Mouse (Mus musculus) bone marrow, adult 2 months (tissue): ENCODE data around the gene Cyb5r3. TPM values are rescaled to one million over a fixed set of nuclear protein-coding genes. Genes with fewer than 3 reads are reported as not detected.

Source experiments
- H3K27ac ChIP-seq: fragments of 200-500 bp; 2 replicates; pipeline ENCODE4 v1.5.1; 2012; ENCODE audit warnings: low read depth, mild to moderate bottlenecking, control low read depth, inconsistent platforms, low read length; ENCODE audit not compliant: control insufficient read depth, poor library complexity, insufficient read depth
- H3K4me1 ChIP-seq: fragments of 200-500 bp; 2 replicates; pipeline ENCODE4 v1.6.1; 2011; ENCODE audit warnings: low read length; ENCODE audit not compliant: control insufficient read depth, insufficient read depth
- H3K4me3 ChIP-seq: fragments of 200-500 bp; replicated peaks from 2 replicates; pipeline ENCODE3; 2011; ENCODE audit warnings: mild to moderate bottlenecking, low read depth, low read length, control low read depth; ENCODE audit not compliant: control insufficient read depth
- CTCF ChIP-seq: fragments of 200-500 bp; IDR thresholded peaks from 2 replicates; pipeline ENCODE4 v1.5.1; 2011; ENCODE audit warnings: low read length, control low read depth; ENCODE audit not compliant: control insufficient read depth, insufficient read depth
- POLR2A ChIP-seq: fragments of 200-500 bp; IDR thresholded peaks from 2 replicates; pipeline ENCODE4 v1.6.1; 2011; ENCODE audit warnings: low read depth, mild to moderate bottlenecking, control low read depth, low read length, borderline replicate concordance; ENCODE audit not compliant: control insufficient read depth
- WGBS: fragments of 180-500 bp; shearing (Covaris S2); methylation state at CpG from one replicate; pipeline ENCODE4 v1.1.7; 2018; 5-methylcytosine and 5-hydroxymethylcytosine counted together
- polyA plus RNA-seq: library from polyadenylated mRNA; stranded (reverse); fragments of >200 nt; gene quantifications from 2 replicates; pipeline ENCODE4 v1.2.4, GENCODE M21; 2011; ENCODE audit warnings: low replicate concordance; ENCODE audit not compliant: missing spikeins, insufficient read depth, insufficient read length

Cyb5r3 gene
- polyA plus RNA-seq, 1 experiment = 53.6 TPM

DNA sequence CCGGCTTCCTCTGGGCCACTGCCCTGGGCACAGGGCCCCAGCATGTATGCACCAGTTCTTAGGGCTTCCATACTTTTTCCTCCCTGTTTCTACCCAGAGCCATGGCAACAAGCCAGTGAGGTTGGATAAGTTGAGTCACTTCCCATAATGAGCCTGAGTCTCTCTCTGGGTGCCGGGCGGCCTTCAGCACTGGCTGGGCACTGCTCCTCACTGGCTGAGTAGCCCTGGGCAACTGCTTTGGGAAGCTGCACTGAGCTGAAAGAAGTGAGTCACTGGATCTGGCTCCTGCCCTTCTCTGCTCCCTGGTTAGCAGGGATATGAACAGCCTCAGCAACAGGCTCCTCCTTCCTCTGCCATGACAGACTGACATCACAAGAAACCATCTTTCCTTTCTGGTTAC is 5.8 kb downstream of the Cyb5r3 start:
- H3K27ac ChIP-seq = 0 out of 2 replicates have a peak overlapping the region, but pooled peaks have one; percentile 0
- WGBS = 81% methylated on average over 3 of the region's 3 CpGs
- no peak overlapping the region for H3K4me3 ChIP-seq
- peaks cover 4% of the 10 kb centered on the region for H3K4me1 ChIP-seq
- TF ChIP-seq CTCF (no peak), POLR2A (no peak)

DNA sequence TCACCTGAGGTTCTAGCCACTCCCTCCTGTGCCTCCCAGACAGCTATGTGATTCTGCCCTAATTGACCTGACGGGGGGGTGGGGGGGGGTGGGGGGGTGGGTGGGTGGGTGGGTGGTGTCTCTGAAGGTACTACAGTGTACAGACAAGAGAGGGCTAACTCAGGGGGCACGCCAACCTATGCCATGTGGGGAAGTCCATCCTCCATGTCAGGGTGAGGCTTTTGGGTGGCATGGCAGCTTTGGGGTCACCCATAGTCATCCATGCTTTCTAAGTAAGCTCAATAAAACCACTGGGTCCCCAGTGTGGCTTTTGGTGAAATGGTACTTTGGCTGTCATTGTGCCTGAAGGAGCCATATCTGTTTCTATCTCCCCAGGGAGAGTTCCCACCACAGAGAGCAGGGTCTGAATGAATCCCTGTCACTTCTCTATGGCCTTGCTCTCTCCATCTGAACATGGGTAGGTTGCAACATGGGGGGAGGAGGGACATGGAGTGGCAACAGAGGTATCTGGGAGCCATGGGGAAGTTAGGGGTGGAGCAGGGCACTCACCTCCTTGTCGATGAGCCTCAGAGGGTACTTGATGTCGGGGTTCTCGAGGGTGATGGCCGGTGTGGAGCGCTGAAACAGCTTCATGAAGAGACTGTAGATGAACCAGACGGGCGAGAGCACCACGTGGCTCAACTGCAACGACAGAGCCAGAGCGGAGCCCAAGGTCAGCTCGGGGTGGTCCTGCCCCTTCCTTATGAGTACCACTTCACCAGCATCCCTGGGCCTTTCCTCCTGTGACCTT is 6.7 kb downstream of the Cyb5r3 start:
- TF ChIP-seq POLR2A (no peak), CTCF (no peak)
- Histone ChIP-seq H3K27ac (0 out of 2 replicates have a peak overlapping the region, but pooled peaks have one; percentile 17), H3K4me3 (no peak overlapping the region), H3K4me1 (no peaks in the 10 kb centered on the region)
- WGBS = 87% methylated on average over 13 of the region's 13 CpGs

DNA sequence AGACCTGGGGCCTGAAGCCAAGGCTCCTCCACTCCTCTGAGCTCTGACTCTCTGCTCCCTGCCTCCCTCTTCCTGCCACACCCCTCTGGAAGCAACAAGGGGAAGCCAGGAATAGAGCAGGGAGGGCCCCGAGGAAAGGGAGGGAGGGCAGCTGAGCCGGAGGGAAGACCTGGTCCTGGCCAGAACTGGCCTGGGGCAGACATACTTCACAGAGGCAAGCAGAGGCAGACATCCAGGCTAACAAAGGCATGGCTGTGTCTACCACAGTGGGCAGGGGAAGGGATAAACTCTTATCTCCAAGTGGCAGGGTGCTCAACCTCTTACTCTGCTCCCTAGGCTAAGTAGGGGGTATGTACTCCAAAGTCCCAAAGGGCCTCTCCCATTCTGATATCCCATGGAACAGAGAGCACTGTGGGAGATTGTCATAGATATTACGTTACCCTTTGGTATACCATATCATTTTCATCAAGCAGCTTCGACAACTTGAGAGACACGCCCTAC is 7.4 kb downstream of the Cyb5r3 start:
- WGBS = 61% methylated on average over 5 of the region's 5 CpGs
- H3K27ac ChIP-seq = peak overlapping the region; percentile 70
- no peaks in the 10 kb centered on the region for H3K4me1 ChIP-seq
- no peak for TF ChIP-seq POLR2A
- no peak for TF ChIP-seq CTCF
- no peak overlapping the region for H3K4me3 ChIP-seq

DNA sequence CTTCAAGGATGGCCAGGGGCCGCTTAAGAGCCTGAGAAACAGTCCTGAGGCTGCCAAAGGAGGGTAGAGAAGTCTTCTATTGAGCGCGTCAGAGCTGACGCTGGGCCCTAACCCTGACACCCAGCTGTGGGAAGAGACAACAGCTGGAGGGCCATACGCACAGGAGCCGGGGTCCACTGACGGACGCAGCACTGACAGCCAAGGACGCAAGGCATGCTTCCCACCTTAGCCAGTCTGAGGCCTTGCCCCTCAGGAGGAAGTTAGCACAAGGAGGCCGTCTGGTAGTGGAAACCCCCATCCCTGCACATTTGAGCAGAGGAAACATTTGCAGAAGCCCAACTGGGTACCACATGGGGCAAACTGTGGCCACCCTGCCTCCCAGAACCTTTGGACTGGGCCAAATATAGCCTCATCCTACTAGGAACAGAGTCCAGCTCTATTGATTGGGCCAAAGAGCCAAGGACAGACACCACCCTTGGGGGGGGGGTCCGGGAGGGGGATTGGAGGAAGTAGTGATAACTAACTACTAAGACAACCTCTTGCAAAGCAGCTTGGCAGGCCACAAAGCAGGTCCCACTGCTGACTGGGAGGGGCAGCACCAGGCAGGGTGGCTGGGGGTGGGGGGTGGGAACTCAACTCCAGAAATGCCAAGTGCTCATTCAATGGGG is 9.4 kb downstream of the Cyb5r3 start:
- no peak overlapping the region for H3K27ac ChIP-seq
- H3K4me3 ChIP-seq = no peak overlapping the region
- 83% methylated on average over 11 of the region's 11 CpGs for WGBS
- TF ChIP-seq CTCF = no peak
- H3K4me1 ChIP-seq = no peaks in the 10 kb centered on the region

DNA sequence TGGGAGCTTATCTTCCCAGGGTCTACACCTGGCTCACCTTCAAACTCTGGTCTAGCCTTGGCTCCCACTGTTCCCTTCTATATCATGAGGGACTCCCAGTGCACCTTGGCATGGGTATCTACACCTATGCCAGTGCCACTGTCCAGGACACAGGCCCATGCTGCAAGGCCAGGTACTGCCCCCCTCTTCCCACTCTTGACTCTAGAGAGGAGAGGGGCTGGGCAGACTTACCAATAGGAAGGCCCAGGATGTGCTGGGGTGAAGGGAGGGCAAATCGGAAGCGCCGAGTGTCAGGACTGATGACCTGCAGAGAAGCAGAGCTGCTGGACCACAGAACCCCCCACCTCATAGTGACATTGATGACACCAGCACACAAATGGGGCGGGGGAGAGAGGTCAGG is 10.4 kb downstream of the Cyb5r3 start:
- no peak overlapping the region for H3K27ac ChIP-seq
- WGBS = 87% methylated on average over 4 of the region's 4 CpGs
- H3K4me1 ChIP-seq = no peaks in the 10 kb centered on the region
- H3K4me3 ChIP-seq = no peak overlapping the region
- no peak for TF ChIP-seq CTCF
- no peak for TF ChIP-seq POLR2A

DNA sequence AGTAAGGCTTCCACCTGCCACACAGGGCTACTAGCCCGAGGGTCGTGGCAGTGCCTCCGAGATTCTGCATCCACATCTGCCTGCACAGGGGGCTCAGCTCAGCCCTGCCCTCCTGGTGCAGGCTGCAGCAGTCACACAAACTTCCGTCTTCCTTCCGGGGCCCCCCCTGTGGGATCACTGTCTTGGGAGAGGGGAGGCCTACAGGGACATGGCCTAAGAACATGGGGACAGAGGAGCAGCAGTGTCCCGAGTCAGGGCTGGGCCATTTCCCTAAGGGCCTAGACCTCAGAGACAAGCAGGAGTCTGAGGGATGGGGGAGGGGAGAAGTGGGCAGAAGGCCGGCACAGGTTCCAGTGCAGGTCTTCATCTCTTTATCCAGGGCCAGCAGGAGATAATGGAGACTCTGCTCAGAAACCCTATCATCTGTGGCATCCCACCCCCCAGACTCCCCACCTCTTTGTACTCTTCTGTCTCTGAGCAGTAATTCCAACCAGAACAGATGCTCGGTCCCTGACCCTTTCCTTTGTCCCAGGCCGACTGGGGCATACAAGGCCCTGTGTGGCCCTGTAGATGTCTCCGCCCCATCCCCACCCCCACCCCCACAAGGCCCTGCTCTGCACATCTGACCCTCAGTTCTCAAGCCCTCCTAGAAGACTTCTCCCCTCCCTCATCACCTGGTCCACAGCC is 11.2 kb downstream of the Cyb5r3 start:
- no peak overlapping the region for H3K27ac ChIP-seq
- TF ChIP-seq POLR2A = no peak
- no peak for TF ChIP-seq CTCF
- no peaks in the 10 kb centered on the region for H3K4me1 ChIP-seq
- no peak overlapping the region for H3K4me3 ChIP-seq
- WGBS = 89% methylated on average over 10 of the region's 10 CpGs

DNA sequence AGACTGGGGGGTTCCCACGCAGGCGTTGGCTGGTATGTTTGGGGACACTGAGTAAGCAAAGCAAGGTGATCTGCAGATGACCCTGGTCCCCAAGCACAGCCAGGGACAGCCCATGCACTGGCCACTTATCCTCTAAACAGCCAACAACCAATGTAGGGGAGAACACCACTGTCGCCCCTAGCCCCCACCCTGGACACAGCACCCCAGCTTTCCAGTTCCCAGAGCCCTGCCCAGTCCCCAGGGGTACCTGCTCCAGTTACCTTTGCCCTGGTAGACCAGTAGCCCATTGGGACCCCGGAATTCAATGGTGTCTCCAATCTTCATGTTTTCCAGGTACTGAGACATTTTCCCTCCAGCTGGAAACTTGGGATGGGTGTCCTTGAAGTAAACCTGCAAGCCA is 11.8 kb downstream of the Cyb5r3 start:
- Histone ChIP-seq H3K4me3 (no peak overlapping the region), H3K27ac (no peak overlapping the region), H3K4me1 (no peaks in the 10 kb centered on the region)
- TF ChIP-seq CTCF (no peak), POLR2A (no peak)
- WGBS = 91% methylated on average over 4 of the region's 4 CpGs

DNA sequence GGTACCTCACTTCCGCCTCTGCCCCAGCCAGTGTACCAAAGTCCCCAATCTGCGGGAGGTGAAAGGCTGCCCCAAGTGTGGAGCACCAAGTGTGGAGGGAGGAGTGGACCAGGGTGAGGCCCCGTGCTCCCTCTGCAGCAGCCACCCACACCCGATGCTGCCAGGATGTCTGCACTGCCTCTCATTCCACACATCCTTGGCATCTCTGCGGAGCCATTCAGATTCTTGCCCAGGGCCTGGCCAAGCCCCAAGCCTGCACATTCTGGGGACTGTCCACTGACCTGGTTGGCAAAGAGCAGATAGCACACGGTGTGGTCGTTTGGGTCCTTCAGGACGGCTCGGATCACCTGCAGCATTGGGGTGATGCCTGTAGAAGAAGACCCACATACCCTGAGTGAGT is 12.6 kb downstream of the Cyb5r3 start:
- Histone ChIP-seq H3K27ac (no peak overlapping the region), H3K4me1 (no peaks in the 10 kb centered on the region)
- 91% methylated on average over 9 of the region's 9 CpGs for WGBS

More for the DNA sequence above, 12.6 kb downstream of the Cyb5r3 start:
- TF ChIP-seq POLR2A = no peak
- TF ChIP-seq CTCF = no peak
- no peak overlapping the region for H3K4me3 ChIP-seq
